Mouse (Mus musculus): Measurements from ENCODE around the gene Mier2. TPM values are rescaled to one million over a fixed set of nuclear protein-coding genes. Genes with fewer than 3 reads are reported as not detected.

Gene Mier2
- total RNA-seq, 2 experiments from 2014 or later = 9.1 to 9.6 TPM

DNA sequence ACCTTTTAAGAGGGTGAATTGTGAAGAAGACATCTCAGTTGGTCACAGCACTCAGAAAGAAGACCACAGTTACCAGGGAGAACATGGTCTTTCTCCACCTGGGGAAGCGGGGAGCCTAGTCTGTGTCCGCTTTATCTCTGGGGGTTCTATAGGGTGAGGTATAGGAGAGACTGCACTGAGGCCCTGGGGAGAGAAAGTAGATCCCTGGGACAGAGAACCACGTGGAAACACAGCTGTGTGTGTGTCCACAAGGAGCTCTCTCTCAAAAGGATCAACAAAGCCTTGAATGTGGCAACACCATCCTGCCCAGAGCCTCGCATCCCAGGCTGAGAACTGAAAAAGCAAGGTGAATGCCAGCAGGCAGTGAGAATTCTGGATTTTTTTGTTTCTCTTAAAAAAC, 22.4 kb upstream of the Mier2 start:
- ATAC-seq (replicated peaks; ENCODE audit: poor library complexity) = no peak

DNA sequence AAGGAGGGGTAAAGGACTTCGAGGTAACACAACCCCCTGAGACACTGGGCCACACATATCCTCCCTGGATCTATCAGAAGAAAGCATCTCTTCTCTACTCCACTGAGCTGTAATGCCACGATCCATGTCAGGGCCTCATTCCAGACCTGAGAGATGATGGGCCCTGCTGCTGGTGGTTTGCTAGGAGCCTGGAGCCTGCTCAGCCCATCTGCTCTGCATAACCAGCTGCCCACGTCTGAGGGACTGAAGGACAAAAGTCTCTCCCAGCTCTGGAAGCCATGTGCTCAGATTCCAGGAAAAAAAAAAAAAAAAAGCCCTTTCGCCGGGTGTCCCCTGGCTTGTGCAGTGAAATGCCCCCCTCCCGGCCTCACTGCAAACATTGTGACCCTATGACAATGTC, 20.8 kb upstream of the Mier2 start:
- ATAC-seq (replicated peaks; ENCODE audit: poor library complexity) = no peak

DNA sequence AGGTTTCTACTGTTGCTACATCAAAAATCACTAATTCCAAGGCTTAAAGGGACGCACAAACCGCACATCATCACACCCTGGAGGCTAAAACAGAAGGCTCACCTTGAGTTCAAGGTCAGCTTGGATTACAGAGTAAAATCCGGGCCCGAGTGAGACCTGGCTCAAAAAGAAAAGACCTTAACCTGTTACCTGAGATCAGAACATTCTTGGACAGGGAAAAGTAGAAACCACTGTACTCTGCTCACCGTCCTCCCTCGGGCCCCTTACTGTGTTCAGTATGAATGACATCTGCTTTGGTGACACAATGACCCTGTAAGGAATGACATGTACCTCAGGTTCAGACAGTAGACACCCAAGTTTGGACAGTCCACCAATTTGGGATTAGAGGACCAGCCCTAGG, 19.8 kb upstream of the Mier2 start:
- no peak for ATAC-seq (replicated peaks; ENCODE audit: poor library complexity)

DNA sequence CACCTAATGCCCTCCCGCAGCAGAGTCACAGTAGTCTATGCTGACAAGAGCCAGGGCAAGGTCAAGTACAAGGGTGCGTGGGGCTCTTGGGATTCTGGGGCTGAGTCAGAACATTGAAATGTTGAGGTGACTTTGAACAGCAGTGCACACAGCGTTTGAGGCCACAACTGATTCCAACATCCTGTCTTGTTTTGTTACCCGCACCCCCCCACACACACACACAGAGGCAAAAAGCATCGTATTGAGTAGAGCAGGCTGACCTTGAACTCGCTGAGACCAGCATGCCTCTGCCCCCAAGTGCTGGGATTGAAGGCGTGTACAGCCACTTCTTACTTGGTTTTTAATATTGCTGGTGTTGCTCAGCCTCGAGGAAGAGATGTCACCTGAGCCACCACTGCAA, 19.4 kb upstream of the Mier2 start:
- ATAC-seq (replicated peaks; ENCODE audit: poor library complexity) = no peak

DNA sequence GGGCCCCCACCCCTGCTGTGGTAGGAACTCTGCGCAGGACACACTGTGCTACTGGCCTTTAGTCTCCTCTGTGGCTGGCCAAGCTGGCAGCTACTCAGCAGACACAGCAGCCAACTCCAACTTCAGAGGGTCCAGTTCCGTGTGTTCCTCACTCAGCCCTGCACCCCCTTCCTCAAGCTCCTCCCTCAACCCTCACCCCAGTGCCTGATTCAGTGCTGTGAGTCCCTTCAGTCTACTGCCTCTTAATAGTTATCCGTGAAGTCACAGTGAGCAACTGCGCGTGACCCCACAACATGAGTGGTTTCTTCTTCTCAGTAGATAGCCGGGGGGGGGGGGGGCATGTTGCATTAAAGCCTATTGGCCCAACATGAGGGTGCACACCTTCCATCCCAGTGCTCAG, 18.6 kb upstream of the Mier2 start:
- no peak for ATAC-seq (replicated peaks; ENCODE audit: poor library complexity)

DNA sequence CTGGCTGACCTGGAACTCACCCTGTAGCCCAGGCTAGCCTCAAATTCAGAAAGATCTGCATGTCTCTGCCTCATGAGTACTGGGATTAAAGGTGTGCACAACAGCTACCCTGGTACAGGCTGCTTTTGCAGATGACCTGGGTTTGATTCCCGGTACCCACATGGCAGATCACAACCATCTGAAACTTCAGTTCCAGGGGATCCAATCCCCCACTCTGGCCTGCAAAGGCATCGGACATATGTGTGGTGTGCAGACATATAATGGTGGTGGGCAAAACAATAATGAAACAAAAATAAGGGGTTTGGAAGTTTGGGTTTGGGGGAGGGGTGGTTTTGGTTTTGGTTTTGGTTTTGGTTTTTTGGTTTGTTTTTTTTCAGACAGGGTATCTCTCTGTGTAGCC, 16.3 kb upstream of the Mier2 start:
- no peak for ATAC-seq (replicated peaks; ENCODE audit: poor library complexity)

DNA sequence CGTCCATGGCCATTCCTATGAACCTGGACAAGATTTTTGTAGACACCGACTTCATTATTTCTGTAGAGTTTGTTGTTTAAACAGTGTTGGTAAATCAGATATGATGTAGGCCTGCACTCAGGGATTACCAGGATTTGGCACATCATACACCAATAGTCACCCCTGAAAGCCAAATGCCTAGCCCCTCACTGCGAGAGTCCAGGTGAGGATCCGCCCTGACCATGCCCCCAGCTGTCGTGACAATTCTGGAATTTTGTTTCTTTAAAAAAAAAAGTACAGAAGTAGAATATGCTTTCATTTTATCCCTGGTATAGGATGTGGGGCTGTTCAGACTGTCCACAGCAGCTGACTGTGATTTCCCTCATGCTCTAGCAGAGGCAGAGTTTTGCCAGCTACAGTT, 14.9 kb upstream of the Mier2 start:
- no peak for ATAC-seq (replicated peaks; ENCODE audit: poor library complexity)

DNA sequence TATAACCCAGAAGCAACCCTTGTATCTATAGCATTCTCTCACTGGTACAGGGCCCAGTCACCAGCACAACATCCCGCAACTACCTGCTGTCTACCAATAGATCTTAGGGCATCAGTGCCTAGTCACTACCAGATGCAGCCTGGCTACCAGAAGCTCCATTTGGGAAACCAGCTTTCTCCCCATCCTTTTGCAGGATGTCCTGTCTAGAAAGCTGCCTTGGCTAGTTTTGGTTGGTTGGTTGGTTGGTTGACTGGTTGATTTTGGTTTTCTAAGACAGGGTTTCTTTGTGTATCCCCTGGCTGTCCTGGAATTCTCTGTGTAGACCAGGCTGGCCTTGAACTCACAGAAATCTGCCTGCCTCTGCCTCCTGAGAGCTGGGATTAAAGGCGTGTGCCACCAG, 4.7 kb upstream of the Mier2 start:
- ATAC-seq (replicated peaks; ENCODE audit: poor library complexity) = no peak

DNA sequence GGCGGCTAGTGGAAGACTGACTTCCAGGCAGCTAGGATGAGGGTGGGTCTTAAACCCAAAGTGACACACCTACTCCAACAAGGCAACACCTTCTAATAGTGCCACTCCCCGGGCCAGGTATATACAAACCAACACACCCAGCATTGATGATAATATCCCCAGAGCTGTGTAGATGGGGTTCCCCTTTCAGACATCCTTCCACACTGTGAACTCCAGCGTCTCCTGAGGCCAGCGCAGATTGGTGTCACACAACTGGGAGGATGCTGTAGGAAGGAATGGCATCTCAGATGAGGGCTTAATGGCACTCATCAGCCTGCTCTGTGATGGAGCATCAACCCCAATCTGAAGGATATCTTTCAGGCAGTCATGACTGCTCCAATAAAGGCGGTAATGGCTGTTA, 2.5 kb upstream of the Mier2 start:
- no peak for ATAC-seq (replicated peaks; ENCODE audit: poor library complexity)

DNA sequence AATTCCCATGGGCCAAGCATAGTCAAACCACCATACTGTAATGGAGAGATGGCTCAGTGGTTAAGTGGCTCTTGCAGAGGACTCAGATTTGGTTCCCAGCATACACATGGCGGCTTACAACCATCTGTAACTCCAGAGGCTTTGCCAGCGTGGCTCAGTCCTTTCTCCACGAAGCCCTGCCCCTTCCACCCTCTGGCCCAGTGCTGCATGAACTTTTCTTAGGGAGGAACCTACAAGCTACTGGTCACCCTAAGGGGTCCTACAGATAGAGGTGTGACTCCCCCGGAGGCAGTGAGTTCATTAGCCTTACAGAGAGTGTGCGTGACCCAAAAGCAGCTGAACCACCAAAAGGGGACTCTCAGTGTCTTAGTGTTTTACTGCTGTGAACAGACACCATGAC, 2.0 kb upstream of the Mier2 start:
- no peak for ATAC-seq (replicated peaks; ENCODE audit: poor library complexity)

DNA sequence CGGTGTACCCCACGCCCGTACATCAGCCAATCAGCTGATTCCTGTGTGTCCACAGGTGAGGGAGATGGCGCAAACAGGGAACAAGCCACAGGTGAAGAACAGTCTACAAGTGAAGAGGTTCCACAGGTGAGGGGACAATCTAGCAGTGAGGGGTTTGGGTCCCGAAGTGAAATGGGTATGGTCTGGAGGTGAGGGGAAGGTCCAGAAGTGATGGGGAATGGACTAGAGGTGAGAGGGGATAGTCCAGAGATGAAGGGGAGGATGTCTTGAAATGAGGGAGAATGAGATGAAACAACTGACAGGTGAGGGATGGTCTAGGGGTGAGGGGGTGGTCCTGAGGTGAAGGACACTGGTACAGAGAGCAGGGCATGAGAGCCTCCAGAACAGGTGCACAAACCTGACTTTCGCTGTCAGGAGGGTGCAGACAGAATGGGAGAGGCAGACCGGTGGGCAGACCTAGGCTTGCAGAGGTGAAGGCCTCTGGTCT, 282 bp upstream of the Mier2 start:
- no peak for ATAC-seq (replicated peaks; ENCODE audit: poor library complexity)

DNA sequence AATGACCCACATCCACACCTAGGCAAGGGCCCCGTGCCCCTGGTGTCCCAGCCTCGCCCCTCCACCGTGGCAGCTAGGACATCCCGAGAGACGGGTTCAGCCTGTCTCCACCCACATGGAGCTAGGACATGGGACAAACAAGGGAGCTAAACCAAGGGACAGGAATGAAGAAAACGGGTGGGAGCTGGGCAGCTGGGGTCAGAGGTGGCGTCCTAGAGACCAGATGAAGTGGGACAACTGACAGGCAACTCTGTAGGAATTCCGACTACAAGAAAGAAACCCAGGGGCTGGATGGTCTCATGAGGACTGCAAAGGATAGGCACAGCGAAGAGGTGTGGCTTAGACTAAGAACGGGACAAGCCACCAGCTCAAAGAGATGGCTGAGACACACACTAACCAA, 1.3 kb downstream of the Mier2 start:
- ATAC-seq (replicated peaks; ENCODE audit: poor library complexity) = no peak

DNA sequence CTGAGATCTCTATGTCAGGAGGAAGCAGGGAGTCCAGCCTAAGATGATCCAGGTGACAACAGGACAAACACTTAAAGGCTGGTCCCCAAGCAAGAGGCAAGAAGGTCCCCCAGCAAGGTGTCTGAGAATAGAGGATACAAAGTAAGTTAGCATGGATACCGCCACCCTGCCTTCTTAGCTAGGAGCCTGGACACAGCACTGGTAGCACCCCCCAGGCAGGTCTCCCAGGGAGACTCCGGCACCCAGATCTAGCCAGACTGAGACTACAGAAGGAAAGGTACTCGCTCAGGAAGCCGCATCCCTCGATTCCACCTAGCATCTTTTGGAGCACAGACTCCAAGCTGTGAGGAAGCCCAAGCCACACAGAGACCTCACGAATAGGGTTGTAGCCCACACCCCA, 1.8 kb downstream of the Mier2 start:
- no peak for ATAC-seq (replicated peaks; ENCODE audit: poor library complexity)

DNA sequence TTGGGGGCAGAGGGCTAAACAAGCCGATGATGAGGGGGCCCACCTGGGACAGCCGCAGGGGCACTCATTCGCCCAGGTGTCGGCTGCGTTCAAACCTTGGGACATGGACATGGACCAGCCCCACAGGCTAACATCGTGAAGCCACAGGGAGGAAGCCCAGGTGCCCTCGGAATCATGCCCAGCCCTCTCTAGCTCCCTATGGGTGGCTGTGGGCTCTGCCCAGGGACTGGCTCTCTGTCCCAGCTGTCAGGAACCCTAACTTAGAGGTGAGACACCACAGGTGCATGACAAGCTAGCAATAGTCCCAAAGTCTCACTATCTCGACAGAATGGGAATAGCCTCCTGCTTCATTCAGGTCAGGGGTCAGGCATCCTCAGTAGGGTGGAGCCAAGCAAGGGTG, 2.5 kb downstream of the Mier2 start:
- no peak for ATAC-seq (replicated peaks; ENCODE audit: poor library complexity)

DNA sequence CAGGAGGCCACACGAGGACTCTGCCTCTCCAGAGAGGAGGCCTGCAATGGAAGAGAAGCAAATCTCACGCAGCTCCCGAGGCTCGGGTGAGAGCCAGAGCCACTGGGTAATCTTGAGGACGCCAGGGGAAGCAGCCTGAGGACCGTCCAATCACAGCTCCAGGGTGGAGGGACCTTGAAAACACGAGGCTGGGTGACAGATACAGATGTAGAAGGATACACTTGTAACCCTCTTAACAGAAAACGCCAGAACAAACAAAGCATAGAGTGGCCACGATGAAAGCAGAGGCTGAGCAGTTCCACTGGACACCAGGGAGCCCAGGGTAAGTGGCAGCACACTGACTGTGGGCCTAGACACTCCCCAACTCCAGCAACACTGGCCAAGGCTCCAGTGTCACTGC, 4.6 kb downstream of the Mier2 start:
- no peak for ATAC-seq (replicated peaks; ENCODE audit: poor library complexity)

DNA sequence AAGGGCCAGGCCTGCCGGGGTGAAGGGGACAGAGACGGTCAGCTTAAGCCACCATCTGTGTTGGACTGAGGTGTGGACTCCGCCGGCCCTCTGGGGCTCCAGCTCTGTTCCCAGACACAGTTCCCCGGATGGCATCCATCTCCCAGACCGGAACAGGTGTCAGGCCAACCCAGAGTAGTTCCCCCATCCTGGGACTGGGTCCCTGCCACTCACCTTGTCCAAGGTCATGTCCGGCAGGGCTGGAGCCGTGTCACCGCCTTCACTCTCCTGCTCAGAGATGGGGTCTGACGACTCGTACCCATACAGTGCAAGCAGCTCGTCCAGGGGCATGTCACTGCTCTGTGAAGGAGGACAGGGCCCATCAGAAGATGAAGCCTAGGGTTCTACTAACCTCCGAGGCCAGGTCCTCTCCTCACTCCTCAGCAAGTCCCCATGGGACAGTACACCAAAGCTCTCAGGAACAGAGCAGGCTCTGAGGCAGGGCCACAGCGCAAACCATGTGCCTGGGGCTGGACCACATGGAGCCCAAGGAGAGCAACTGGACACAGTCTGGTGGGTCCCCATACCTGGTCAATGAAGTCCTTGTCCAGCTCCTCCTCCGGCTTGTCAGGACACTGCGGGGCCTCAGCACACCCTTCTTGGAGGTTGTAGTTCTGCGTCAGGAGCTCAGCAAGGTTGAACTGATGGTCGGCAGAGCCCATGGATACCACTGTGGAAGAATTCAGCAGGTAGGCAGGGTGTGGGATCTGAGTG, 5.9 kb downstream of the Mier2 start:
- no peak for ATAC-seq (replicated peaks; ENCODE audit: poor library complexity)

DNA sequence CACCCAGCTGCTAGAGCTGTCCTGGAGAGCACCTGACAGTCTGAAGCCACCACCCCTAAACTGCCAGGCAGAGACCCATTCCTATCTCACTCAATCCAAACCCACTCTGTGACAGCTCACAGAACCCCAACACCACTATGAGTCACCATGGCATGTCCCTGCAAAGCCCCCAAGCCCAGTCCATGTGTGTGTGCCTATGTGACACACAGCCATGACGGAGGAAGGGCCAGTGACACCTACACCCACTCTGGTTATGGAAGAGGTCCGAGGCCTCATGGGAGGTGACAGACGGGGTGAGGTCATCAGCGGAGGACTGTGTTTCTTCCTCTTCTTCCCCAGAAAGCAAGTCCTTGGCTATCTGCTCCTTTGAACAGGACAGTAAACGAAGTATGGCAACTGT, 6.5 kb downstream of the Mier2 start:
- ATAC-seq (replicated peaks; ENCODE audit: poor library complexity) = no peak

DNA sequence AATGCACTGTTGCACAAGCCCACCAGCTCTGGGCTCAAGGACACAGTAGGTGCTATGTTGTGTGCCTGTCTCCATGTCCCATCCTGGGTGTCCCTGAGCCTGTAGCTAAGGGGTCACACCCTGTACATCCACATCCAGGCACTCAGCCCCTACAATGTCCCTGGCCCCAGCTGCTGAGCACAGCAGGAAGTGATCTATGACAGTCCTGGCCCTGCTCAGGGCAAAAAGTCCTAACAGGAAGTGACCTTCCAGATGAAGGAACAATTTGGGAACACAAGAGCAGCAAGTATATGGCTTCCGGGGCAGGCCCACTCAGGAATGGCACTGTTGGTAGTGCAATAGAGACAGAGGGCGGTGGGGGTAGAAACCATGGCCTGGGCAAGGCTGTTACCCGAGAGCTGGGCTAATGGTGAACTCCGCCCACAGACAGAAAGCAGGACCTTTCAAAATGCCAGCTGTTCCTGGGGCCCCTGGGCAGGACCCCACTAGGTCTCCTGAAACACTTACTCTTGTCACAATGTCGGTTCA, 7.8 kb downstream of the Mier2 start:
- ATAC-seq (replicated peaks; ENCODE audit: poor library complexity) = no peak

DNA sequence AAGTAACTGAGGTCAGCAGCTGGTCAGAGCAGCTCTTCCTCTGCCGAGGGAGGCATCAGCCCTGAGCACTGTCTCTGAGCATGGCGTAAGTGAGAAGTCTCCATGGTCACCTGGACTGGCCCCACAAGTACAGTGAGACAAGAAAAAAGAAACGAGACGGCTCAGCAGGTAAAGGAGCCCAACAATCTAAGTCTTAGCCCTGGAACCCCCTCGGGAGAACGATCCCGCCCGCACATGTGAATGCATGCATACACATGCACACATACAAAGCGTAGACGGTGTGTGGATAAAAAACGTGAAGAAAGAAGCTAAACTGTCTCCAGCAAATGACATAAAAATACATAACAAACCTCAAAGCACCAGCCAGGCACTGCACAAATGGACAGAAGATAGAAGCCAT, 8.5 kb downstream of the Mier2 start:
- no peak for ATAC-seq (replicated peaks; ENCODE audit: poor library complexity)

DNA sequence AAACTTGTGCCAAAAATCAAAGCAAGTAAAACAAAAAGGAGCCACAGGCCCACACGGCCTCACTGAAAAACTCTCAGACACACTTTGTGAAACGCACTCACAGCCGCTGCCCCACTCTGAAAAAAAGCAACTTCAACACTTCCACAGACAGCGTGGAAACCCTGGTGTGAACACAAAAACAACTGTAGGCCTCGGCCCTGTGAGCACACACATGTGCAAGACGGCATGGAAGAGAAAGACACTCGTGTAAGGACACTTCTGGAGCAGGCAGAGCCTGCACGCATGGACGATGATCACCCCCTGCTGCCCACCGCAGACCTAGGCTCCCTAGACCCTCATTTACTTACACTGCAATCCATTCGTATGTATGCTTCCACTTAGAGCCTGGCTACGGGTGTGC, 9.1 kb downstream of the Mier2 start:
- no peak for ATAC-seq (replicated peaks; ENCODE audit: poor library complexity)

DNA sequence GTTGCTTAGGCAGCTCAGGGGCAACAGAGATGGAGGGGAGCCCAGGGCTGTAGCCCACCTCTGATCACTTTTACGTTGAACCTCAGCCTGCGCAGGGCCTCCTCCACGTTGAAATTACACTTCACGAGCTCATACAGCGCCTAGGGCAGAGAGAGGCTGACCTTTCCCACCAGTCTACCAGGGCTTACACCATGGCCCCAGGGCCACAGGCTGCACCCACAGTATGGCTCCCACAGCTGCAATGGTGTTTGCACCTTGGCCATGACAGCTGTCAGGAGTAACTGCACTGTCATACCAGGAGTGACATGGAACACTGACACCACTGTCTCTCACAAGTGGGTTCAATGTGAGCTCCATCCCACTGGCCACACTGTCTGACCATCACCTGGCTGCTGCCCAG, 10.4 kb downstream of the Mier2 start:
- ATAC-seq (replicated peaks; ENCODE audit: poor library complexity) = no peak

DNA sequence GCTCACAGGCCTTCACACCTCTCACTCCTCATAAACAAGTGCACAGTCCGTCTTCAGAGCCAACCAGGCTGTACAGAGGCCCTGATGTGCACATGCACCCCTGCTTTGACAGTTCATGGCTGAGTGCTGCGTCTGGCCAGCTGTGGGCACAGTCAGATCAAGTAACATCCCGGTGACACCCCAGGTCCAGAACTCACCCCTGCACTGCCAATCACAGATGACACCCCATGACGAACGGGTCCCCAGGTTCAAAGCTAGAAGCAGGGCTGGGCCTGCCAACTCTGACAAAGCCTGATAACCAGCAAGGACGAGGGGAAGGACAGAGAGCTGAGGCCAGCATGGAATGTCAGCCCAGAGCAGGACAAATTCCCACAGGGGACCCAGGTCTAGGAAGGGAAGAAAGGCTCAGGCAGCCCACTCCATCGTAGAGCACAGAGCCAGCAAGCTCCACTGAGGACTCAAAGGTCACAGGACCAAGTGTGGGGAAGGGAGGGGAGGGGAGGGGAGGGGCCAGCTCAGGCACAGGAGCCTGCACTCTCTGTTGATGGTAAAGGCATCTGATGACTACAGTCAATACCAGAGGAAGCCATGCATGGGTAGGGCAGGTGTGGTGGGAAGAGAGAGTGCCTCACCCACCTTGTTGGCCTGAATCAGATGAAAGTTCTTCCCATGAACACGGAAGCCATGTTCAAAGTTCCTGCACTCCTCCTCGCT, 11.0 kb downstream of the Mier2 start:
- no peak for ATAC-seq (replicated peaks; ENCODE audit: poor library complexity)

Data from megakaryocyte progenitor cell, adult 5-6 weeks (primary cell).